Mouse (Mus musculus) ES-Bruce4 (cell line): Measurements from ENCODE around the gene Acat2. TPM values are rescaled to one million over a fixed set of nuclear protein-coding genes. Genes with fewer than 3 reads are reported as not detected.
"Not testable (repeated sequence)": the region's sequence is repeated elsewhere in the genome, so short reads cannot be mapped to it uniquely, and the experiment has no call there.

Experiments used
- H3K27ac ChIP-seq: 2 replicates; pipeline ENCODE4 v1.5.1; 2012; ENCODE audit warnings: low read length, inconsistent platforms; ENCODE audit not compliant: insufficient read depth
- H3K27me3 ChIP-seq: 2 replicates; pipeline ENCODE4 v1.6.1; 2012; ENCODE audit warnings: mild to moderate bottlenecking, low read length, inconsistent platforms; ENCODE audit not compliant: control insufficient read depth, poor library complexity, insufficient read depth, severe bottlenecking
- H3K36me3 ChIP-seq: 2 replicates; pipeline ENCODE4 v1.6.1; 2012; ENCODE audit warnings: inconsistent platforms, mild to moderate bottlenecking, low read length, moderate library complexity; ENCODE audit not compliant: control insufficient read depth, poor library complexity, insufficient read depth, severe bottlenecking
- H3K4me1 ChIP-seq: one replicate; pipeline ENCODE4 v1.8.1; 2011; ENCODE audit warnings: low read length; ENCODE audit not compliant: control insufficient read depth, insufficient read depth
- H3K4me3 ChIP-seq: 2 replicates; pipeline ENCODE4 v1.5.1; 2011; ENCODE audit warnings: low read depth, mild to moderate bottlenecking, low read length
- H3K9ac ChIP-seq: 2 replicates; pipeline ENCODE4 v1.6.1; 2012; ENCODE audit warnings: low read depth, mild to moderate bottlenecking, inconsistent platforms; ENCODE audit not compliant: poor library complexity, severe bottlenecking
- H3K9me3 ChIP-seq: replicated peaks from 2 replicates; pipeline ENCODE4 v1.6.1; 2012; ENCODE audit warnings: mild to moderate bottlenecking, low read length, inconsistent platforms; ENCODE audit not compliant: control insufficient read depth, poor library complexity, insufficient read depth, severe bottlenecking
- CTCF ChIP-seq: IDR thresholded peaks from one replicate; pipeline ENCODE4 v1.8.1; 2011; ENCODE audit warnings: low read depth, low read length
- EP300 ChIP-seq: IDR thresholded peaks from 2 replicates; pipeline ENCODE4 v1.6.1; 2011; ENCODE audit warnings: low read depth, low read length; ENCODE audit not compliant: insufficient read depth
- POLR2A ChIP-seq: IDR thresholded peaks from one replicate; pipeline ENCODE4 v1.8.1; 2011; ENCODE audit warnings: low read length; ENCODE audit not compliant: insufficient read depth
- polyA plus RNA-seq: library from polyadenylated mRNA; stranded (reverse); fragments of >200 nt; gene quantifications from 2 replicates; pipeline ENCODE4 v1.2.4, GENCODE M21; 2011; ENCODE audit warnings: low read depth; ENCODE audit not compliant: missing spikeins, insufficient read depth, insufficient read length

The Acat2 gene
- 104 and 106 TPM in 2 replicates for polyA plus RNA-seq

DNA sequence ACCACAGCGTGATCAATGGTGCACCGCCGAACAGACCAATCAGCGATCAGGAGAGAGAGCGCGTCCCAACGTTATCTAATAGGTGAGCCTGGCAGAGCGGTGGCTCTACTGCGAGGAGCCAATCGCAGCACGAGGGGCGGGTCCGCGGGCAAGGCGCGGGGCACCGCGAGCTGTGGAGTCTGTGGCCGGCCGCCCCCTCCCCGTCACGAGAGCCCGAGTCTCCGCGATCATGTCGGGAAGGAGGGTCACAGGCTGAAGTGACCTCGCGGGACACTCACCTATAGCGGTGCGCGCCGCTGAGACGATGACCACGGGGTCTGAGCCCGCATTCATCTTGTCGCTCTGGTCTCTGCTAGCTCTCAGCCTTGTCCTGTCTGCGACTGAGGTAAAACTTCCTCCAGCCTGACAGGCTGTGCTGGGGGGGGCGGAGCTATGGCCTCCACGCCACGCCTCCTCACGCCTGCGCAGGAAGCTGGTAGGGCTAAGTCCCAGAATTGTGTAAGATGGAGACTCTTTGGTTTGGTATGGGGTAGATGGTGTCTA, at the start of gene Acat2:
Acat2 (minus strand) TSS at position 417 of the 543 bp plus-strand sequence.
- Histone ChIP-seq H3K9me3 (no peaks in the 10 kb centered on the region), H3K4me1 (no peaks in the 10 kb centered on the region), H3K36me3 (peaks cover 14% of the 10 kb centered on the region), H3K9ac (peak within 1 kb of the TSS; percentile 19), H3K27me3 (no peaks in the 10 kb centered on the region), H3K27ac (no peak within 1 kb of the TSS), H3K4me3 (peak within 1 kb of the TSS; percentile 79)
- peak; percentile 81 for TF ChIP-seq POLR2A
- TF ChIP-seq EP300, result no peak
- TF ChIP-seq CTCF, result no peak

DNA sequence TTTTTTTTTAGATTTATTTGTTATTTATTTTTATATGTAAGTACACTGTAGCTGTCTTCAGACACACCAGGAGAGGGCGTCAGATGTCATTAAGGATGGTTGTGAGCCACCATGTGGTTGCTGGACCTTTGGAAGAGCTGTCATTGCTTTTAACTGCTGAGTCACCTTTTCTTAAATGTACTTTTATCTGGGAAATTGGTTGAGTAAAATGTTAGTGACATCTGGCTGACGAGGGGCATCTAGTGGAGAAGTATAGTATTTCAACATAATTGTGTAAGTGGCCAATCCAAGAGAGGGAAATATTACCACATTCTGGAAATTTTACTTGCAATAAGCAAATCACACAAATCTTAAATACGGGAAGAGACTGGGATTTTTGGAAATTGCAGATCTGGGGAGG, 49.3 kb upstream of the Acat2 start:
- H3K27me3 ChIP-seq, result no peaks in the 10 kb centered on the region
- no peaks in the 10 kb centered on the region for H3K9me3 ChIP-seq
- no peak overlapping the region for H3K4me3 ChIP-seq
- TF ChIP-seq CTCF, result no peak
- TF ChIP-seq EP300, result no peak
- no peak for TF ChIP-seq POLR2A
- H3K36me3 ChIP-seq, result peaks cover 28% of the 10 kb centered on the region
- H3K27ac ChIP-seq, result no peak overlapping the region
- no peaks in the 10 kb centered on the region for H3K4me1 ChIP-seq
- H3K9ac ChIP-seq, result no peak overlapping the region

DNA sequence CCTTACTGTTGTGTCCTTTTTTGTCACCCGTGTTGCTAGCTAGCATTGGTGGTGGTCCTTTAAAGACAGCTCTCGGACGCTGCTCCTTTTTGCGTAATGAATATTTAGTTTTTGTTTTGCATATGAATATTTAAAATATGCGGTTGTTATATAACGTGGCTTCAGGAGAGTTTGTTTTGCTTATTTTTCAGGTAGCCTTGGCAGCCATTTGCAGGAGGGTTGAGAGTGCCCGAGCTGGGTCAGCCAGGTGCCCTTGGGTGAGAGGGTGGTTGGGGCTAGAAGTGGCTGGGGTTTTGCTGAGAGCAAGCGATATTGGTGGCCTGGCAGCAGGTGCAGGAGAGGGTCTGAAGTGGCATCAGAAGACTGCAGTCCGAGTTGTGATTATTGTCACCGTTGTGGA, 48.0 kb upstream of the Acat2 start:
- Histone ChIP-seq H3K9me3 (no peaks in the 10 kb centered on the region), H3K27me3 (no peaks in the 10 kb centered on the region), H3K4me3 (peak overlapping the region; percentile 90), H3K27ac (no peak overlapping the region), H3K36me3 (peaks cover 18% of the 10 kb centered on the region), H3K9ac (peak overlapping the region; percentile 65), H3K4me1 (no peaks in the 10 kb centered on the region)
- TF ChIP-seq EP300 (no peak), CTCF (no peak), POLR2A (no peak)

DNA sequence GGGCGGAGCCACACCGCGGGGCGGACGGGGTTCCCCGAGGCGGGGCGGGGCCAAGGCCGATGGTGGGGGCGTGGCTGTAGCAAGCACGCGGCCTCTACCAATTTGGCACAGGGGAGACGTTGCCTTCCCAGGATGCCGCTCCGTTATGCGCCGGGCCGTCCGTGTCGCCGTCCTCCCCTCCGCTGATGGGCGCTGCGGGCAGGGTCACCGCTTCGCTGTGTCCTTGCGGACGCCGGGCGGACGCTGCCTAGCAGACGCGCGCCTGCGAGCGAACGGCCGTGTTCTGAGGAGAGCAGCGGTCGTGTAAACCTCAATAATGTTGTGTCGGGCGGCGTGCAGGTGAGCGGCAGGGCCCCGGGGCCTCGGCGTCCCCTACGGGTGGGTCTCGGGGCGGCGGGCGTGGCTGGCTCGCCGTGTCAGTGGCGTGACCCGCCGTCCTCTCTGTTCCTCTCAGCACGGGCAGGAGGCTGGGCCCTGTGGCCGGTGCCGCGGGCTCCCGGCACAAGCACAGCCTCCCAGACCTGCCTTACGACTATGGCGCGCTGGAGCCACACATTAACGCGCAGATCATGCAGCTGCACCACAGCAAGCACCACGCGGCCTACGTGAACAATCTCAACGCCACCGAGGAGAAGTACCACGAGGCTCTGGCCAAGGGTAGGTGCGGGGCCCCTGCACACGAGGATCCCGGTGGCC, 47.3 kb upstream of the Acat2 start:
- Histone ChIP-seq H3K4me1 (no peaks in the 10 kb centered on the region), H3K27ac (no peak overlapping the region), H3K36me3 (peaks cover 13% of the 10 kb centered on the region), H3K9me3 (no peaks in the 10 kb centered on the region), H3K4me3 (peak overlapping the region; percentile 90), H3K27me3 (no peaks in the 10 kb centered on the region), H3K9ac (peak overlapping the region; percentile 65)
- no peak for TF ChIP-seq CTCF
- TF ChIP-seq POLR2A, result peak; percentile 82
- peak; percentile 79; the same call in 1 of the 2 replicates for TF ChIP-seq EP300

DNA sequence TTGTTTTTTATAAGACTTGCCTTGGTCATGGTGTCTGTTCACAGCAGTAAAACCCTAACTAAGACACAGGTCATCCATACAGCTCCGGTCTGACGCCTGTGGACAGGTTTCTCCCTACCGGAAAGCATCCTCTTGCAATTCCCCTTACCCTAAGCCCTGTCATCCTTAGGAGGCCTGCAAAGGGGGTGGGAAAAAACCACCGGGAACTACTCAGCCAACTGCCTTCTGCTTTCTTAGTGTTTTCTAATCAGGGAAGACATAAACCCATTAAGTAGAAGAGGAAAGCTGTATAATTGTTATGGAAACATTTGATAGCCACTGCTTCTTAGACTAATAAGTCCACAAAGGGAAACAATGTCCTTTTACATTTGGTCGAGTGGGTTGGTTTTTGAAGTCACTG, 46.4 kb upstream of the Acat2 start:
- TF ChIP-seq EP300, result no peak
- TF ChIP-seq POLR2A, result no peak
- no peak for TF ChIP-seq CTCF
- peaks cover 9% of the 10 kb centered on the region for H3K36me3 ChIP-seq
- no peaks in the 10 kb centered on the region for H3K9me3 ChIP-seq
- peak overlapping the region; percentile 57; the same call in 1 of the 2 replicates for H3K4me3 ChIP-seq
- no peaks in the 10 kb centered on the region for H3K27me3 ChIP-seq
- peak overlapping the region; percentile 35; the same call in 1 of the 2 replicates for H3K27ac ChIP-seq
- peak overlapping the region; percentile 34 for H3K9ac ChIP-seq
- H3K4me1 ChIP-seq, result no peaks in the 10 kb centered on the region

DNA sequence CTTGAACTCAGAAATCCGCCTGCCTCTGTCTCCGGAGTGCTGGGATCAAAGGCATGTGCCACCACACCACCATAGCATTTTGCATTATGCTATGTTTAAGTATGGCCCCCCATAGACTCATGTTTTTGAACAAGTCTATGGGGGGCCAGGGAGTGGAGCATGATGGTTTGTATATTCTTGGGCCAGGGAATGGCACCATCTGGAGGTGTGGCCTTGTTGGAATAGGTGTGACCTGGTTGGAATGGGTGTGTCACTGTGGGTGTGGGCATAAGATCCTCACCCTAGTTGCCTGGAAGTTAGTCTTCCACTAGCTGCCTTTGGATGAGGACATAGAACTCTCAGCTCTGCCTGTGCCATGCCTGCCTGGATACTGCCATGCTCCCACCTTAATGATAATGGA, 46.0 kb upstream of the Acat2 start, which contains the start of gene Sod2:
Sod2 (plus strand) TSS at position 301 of the 400 bp plus-strand sequence.
- not testable (repeated sequence) for H3K36me3 ChIP-seq, H3K9me3 ChIP-seq, H3K27me3 ChIP-seq, H3K4me1 ChIP-seq
- Histone ChIP-seq H3K4me3 (peak within 1 kb of the TSS; percentile 57), H3K27ac (peak within 1 kb of the TSS; percentile 35; the same call in 1 of the 2 replicates), H3K9ac (peak within 1 kb of the TSS; percentile 34)

DNA sequence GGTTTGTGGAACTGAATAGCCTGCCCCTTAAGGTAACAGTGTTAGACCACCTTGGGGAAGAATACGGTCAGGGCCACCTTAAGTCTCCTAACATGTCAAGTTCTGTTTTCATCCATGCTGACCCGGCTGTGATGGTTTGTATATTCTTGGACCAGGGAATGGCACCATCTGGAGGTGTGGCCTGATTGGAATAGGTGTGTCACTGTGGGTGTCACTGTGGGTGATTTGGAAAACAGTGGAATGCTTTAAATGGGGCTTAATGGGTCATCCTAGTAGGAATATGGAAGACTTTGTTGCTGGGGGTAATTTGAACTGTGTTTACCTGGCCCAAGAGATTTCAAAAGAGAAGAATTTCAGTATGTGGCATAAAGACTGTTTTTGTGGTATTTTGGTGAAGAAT, 43.9 kb upstream of the Acat2 start:
- H3K27me3 ChIP-seq, H3K4me1 ChIP-seq, H3K36me3 ChIP-seq, H3K4me3 ChIP-seq, H3K9ac ChIP-seq, H3K9me3 ChIP-seq: not testable (repeated sequence)
- peak overlapping the region; percentile 86 for H3K27ac ChIP-seq

DNA sequence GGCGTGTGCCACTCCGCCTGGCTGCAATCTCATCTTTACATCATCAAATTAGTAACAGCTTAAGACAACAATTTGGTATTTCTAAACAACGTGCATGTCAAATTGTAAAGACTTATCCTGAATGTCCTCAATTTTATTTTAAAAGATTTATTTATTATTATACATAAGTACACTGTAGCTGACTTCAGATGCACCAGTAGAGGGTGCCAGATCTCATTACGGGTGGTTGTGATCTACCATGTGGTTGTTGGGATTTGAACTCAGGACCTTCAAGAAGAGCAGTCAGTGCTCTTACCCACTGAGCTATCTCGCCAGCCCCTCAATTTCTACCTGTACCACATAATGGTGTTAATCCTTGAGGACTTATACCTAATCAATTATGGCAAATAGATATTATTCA, 41.7 kb upstream of the Acat2 start:
- not testable (repeated sequence) for H3K27ac ChIP-seq, H3K27me3 ChIP-seq, H3K36me3 ChIP-seq, H3K9ac ChIP-seq, H3K4me3 ChIP-seq, H3K4me1 ChIP-seq, H3K9me3 ChIP-seq
